Mouse (Mus musculus) cerebellum, adult 2 months (tissue): ENCODE results near the gene Ect2l.

ENCODE experiments used
- CTCF ChIP-seq: fragments of 200-500 bp; IDR thresholded peaks from 2 replicates; pipeline ENCODE4 v1.5.1; 2011; ENCODE audit warnings: low read depth, mild to moderate bottlenecking, control low read depth, low read length, moderate library complexity, borderline replicate concordance; ENCODE audit not compliant: insufficient read depth
- POLR2A ChIP-seq: fragments of 200-500 bp; IDR thresholded peaks from 2 replicates; pipeline ENCODE4 v1.6.1; 2011; ENCODE audit warnings: low read length, control low read depth, borderline replicate concordance; ENCODE audit not compliant: insufficient read depth

DNA sequence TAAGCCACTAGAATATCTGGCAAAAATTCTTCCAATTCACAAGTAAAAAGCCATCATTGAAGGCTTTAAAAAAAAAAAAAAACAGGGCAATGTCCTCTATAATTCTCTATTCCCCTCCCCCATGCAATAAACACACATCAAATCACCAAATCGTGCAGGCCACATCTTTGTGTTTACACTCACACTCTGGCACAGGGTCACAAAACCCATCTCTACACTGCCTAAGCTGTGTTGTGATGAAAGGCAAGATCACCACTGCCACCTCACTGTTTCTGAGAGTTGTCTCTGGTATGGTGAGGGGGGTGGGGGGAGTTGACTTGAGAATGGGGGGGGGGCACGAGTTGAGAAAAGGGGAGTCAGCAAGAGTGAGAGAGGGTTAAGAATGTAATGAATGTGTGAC is 33.4 kb downstream of the Ect2l start:
- no peak for TF ChIP-seq CTCF
- no peak for TF ChIP-seq POLR2A
